Mouse (Mus musculus) cerebellum, adult 2 months (tissue): ENCODE results near the gene Abca7.
"Not testable (repeated sequence)": the region's sequence is repeated elsewhere in the genome, so short reads cannot be mapped to it uniquely, and the experiment has no call there.

Experiments
- CTCF ChIP-seq: fragments of 200-500 bp; IDR thresholded peaks from 2 replicates; pipeline ENCODE4 v1.5.1; 2011; ENCODE audit warnings: low read depth, mild to moderate bottlenecking, control low read depth, low read length, moderate library complexity, borderline replicate concordance; ENCODE audit not compliant: insufficient read depth
- POLR2A ChIP-seq: fragments of 200-500 bp; IDR thresholded peaks from 2 replicates; pipeline ENCODE4 v1.6.1; 2011; ENCODE audit warnings: low read length, control low read depth, borderline replicate concordance; ENCODE audit not compliant: insufficient read depth

- TF ChIP-seq POLR2A, CTCF: not testable (repeated sequence)
These were observed 36.9 kb upstream of the Abca7 start for GRCm38 (mm10) chr10:79959412-79959811.
